Mouse (Mus musculus): ENCODE measurements at regions not wholly inside any gene's neighbourhood (a gene's known extent, or its start where the extent isn't known, plus 50 kb on each side); places are given as distances from the start of the nearest gene placed in this dataset.
A peak's percentile ranks its signal among the peaks of the same experiment; 100 is the strongest.

- H3K4me1 ChIP-seq (ENCODE audit: control insufficient read depth, insufficient read depth, low read length), result no peaks in the 10 kb centered on the region
- H3K27me3 ChIP-seq (ENCODE audit: control insufficient read depth, insufficient read depth, low read length), result no peaks in the 10 kb centered on the region
- DNase-seq (ENCODE audit: low spot score) (no peak), ATAC-seq (ENCODE audit: insufficient number of reproducible peaks, low FRiP score, low TSS enrichment, low read depth) (no peak)
- no peak overlapping the region for H3K27ac ChIP-seq (replicated peaks; ENCODE audit: low read depth, low read length)
- 83% methylated on average over 5 of the region's 5 CpGs for WGBS
- no peak overlapping the region for H3K4me3 ChIP-seq (ENCODE audit: low read depth, low read length)
- no peak overlapping the region for H3K4me2 ChIP-seq (ENCODE audit: low read depth, severe bottlenecking)
- no peak overlapping the region for H3K9ac ChIP-seq (ENCODE audit: low read length)
- H3K9me3 ChIP-seq (ENCODE audit: control insufficient read depth, low read length), result no peaks in the 10 kb centered on the region
- no peaks in the 10 kb centered on the region for H3K36me3 ChIP-seq (ENCODE audit: control insufficient read depth, insufficient read depth, low read length)
Measured at GRCm38 (mm10) chr3:57976640-57977229, 128.9 kb upstream of the Pfn2 start.

GRCm38 (mm10) chr3:57988175-57988574 lies 140.3 kb upstream of the Pfn2 start:
- no peak for ATAC-seq (ENCODE audit: insufficient number of reproducible peaks, low FRiP score, low TSS enrichment, low read depth)
- WGBS, result 64% methylated on average over 3 of the region's 3 CpGs

GRCm38 (mm10) chr3:57990738-57991137 lies 142.9 kb upstream of the Pfn2 start:
- Histone ChIP-seq H3K9me3 (ENCODE audit: control insufficient read depth, low read length) (no peaks in the 10 kb centered on the region), H3K36me3 (ENCODE audit: control insufficient read depth, insufficient read depth, low read length) (no peaks in the 10 kb centered on the region), H3K4me2 (ENCODE audit: low read depth, severe bottlenecking) (no peak overlapping the region), H3K9ac (ENCODE audit: low read length) (no peak overlapping the region), H3K4me3 (ENCODE audit: low read depth, low read length) (no peak overlapping the region), H3K4me1 (ENCODE audit: control insufficient read depth, insufficient read depth, low read length) (no peaks in the 10 kb centered on the region), H3K27me3 (ENCODE audit: control insufficient read depth, insufficient read depth, low read length) (no peaks in the 10 kb centered on the region), H3K27ac (replicated peaks; ENCODE audit: low read depth, low read length) (no peak overlapping the region)
- 70% methylated on average over 1 of the region's 1 CpGs for WGBS
- DNase-seq (ENCODE audit: low spot score) (no peak), ATAC-seq (ENCODE audit: insufficient number of reproducible peaks, low FRiP score, low TSS enrichment, low read depth) (no peak)

More at GRCm38 (mm10) chr3:57988175-57988574, 140.3 kb upstream of the Pfn2 start:
- Histone ChIP-seq H3K27me3 (ENCODE audit: control insufficient read depth, insufficient read depth, low read length) (no peaks in the 10 kb centered on the region), H3K27ac (replicated peaks; ENCODE audit: low read depth, low read length) (no peak overlapping the region), H3K4me1 (ENCODE audit: control insufficient read depth, insufficient read depth, low read length) (no peaks in the 10 kb centered on the region), H3K4me3 (ENCODE audit: low read depth, low read length) (no peak overlapping the region), H3K36me3 (ENCODE audit: control insufficient read depth, insufficient read depth, low read length) (no peaks in the 10 kb centered on the region), H3K9ac (ENCODE audit: low read length) (no peak overlapping the region), H3K9me3 (ENCODE audit: control insufficient read depth, low read length) (no peaks in the 10 kb centered on the region), H3K4me2 (ENCODE audit: low read depth, severe bottlenecking) (no peak overlapping the region)
- no peak for DNase-seq (ENCODE audit: low spot score)

- WGBS, result 82% methylated on average over 6 of the region's 6 CpGs
- Histone ChIP-seq H3K36me3 (ENCODE audit: control insufficient read depth, insufficient read depth, low read length) (no peaks in the 10 kb centered on the region), H3K4me3 (ENCODE audit: low read depth, low read length) (no peak overlapping the region), H3K27ac (replicated peaks; ENCODE audit: low read depth, low read length) (no peak overlapping the region), H3K4me1 (ENCODE audit: control insufficient read depth, insufficient read depth, low read length) (peaks cover 6% of the 10 kb centered on the region), H3K27me3 (ENCODE audit: control insufficient read depth, insufficient read depth, low read length) (no peaks in the 10 kb centered on the region), H3K9me3 (ENCODE audit: control insufficient read depth, low read length) (no peaks in the 10 kb centered on the region), H3K4me2 (ENCODE audit: low read depth, severe bottlenecking) (no peak overlapping the region), H3K9ac (ENCODE audit: low read length) (no peak overlapping the region)
- DNase-seq (ENCODE audit: low spot score) (no peak), ATAC-seq (ENCODE audit: insufficient number of reproducible peaks, low FRiP score, low TSS enrichment, low read depth) (no peak)
Measured at GRCm38 (mm10) chr3:57998121-57999102, 150.5 kb upstream of the Pfn2 start.

- 27% methylated on average over 7 of the region's 7 CpGs for WGBS
Measured at GRCm38 (mm10) chr3:58002792-58003574, 155.1 kb upstream of the Pfn2 start.

GRCm38 (mm10) chr3:58024750-58025392 lies 177.0 kb upstream of the Pfn2 start:
- H3K27ac ChIP-seq (replicated peaks; ENCODE audit: low read depth, low read length), result no peak overlapping the region
- 70% methylated on average over 3 of the region's 3 CpGs for WGBS
- no peaks in the 10 kb centered on the region for H3K9me3 ChIP-seq (ENCODE audit: control insufficient read depth, low read length)
- H3K27me3 ChIP-seq (ENCODE audit: control insufficient read depth, insufficient read depth, low read length), result no peaks in the 10 kb centered on the region
- no peak overlapping the region for H3K9ac ChIP-seq (ENCODE audit: low read length)
- no peak overlapping the region for H3K4me3 ChIP-seq (ENCODE audit: low read depth, low read length)
- H3K36me3 ChIP-seq (ENCODE audit: control insufficient read depth, insufficient read depth, low read length), result no peaks in the 10 kb centered on the region
- no peaks in the 10 kb centered on the region for H3K4me1 ChIP-seq (ENCODE audit: control insufficient read depth, insufficient read depth, low read length)
- DNase-seq (ENCODE audit: low spot score) (no peak), ATAC-seq (ENCODE audit: insufficient number of reproducible peaks, low FRiP score, low TSS enrichment, low read depth) (peak; percentile 67; the same call in 1 of the 2 replicates)
- H3K4me2 ChIP-seq (ENCODE audit: low read depth, severe bottlenecking), result no peak overlapping the region

More at GRCm38 (mm10) chr3:58002792-58003574, 155.1 kb upstream of the Pfn2 start:
- H3K4me1 ChIP-seq (ENCODE audit: control insufficient read depth, insufficient read depth, low read length), result peaks cover 7% of the 10 kb centered on the region
- H3K4me2 ChIP-seq (ENCODE audit: low read depth, severe bottlenecking), result no peak overlapping the region
- H3K27me3 ChIP-seq (ENCODE audit: control insufficient read depth, insufficient read depth, low read length), result no peaks in the 10 kb centered on the region
- no peak overlapping the region for H3K4me3 ChIP-seq (ENCODE audit: low read depth, low read length)
- no peaks in the 10 kb centered on the region for H3K36me3 ChIP-seq (ENCODE audit: control insufficient read depth, insufficient read depth, low read length)
- H3K9ac ChIP-seq (ENCODE audit: low read length), result no peak overlapping the region
- DNase-seq (ENCODE audit: low spot score) (peak; percentile 58), ATAC-seq (ENCODE audit: insufficient number of reproducible peaks, low FRiP score, low TSS enrichment, low read depth) (peak; percentile 60; the same call in 1 of the 2 replicates)
- H3K27ac ChIP-seq (replicated peaks; ENCODE audit: low read depth, low read length), result no peak overlapping the region
- H3K9me3 ChIP-seq (ENCODE audit: control insufficient read depth, low read length), result no peaks in the 10 kb centered on the region

GRCm38 (mm10) chr3:58049618-58050017 lies 201.7 kb upstream of the Pfn2 start:
- Histone ChIP-seq H3K9me3 (ENCODE audit: control insufficient read depth, low read length) (no peaks in the 10 kb centered on the region), H3K4me3 (ENCODE audit: low read depth, low read length) (no peak overlapping the region), H3K27me3 (ENCODE audit: control insufficient read depth, insufficient read depth, low read length) (no peaks in the 10 kb centered on the region), H3K4me1 (ENCODE audit: control insufficient read depth, insufficient read depth, low read length) (no peaks in the 10 kb centered on the region), H3K27ac (replicated peaks; ENCODE audit: low read depth, low read length) (no peak overlapping the region), H3K9ac (ENCODE audit: low read length) (no peak overlapping the region), H3K4me2 (ENCODE audit: low read depth, severe bottlenecking) (no peak overlapping the region), H3K36me3 (ENCODE audit: control insufficient read depth, insufficient read depth, low read length) (no peaks in the 10 kb centered on the region)
- DNase-seq (ENCODE audit: low spot score) (no peak), ATAC-seq (ENCODE audit: insufficient number of reproducible peaks, low FRiP score, low TSS enrichment, low read depth) (no peak)
- WGBS, result 93% methylated on average over 1 of the region's 1 CpGs

GRCm38 (mm10) chr3:58054726-58055125 lies 206.8 kb upstream of the Pfn2 start:
- Histone ChIP-seq H3K27ac (replicated peaks; ENCODE audit: low read depth, low read length) (no peak overlapping the region), H3K27me3 (ENCODE audit: control insufficient read depth, insufficient read depth, low read length) (no peaks in the 10 kb centered on the region), H3K4me1 (ENCODE audit: control insufficient read depth, insufficient read depth, low read length) (no peaks in the 10 kb centered on the region), H3K9ac (ENCODE audit: low read length) (no peak overlapping the region), H3K36me3 (ENCODE audit: control insufficient read depth, insufficient read depth, low read length) (no peaks in the 10 kb centered on the region), H3K4me3 (ENCODE audit: low read depth, low read length) (no peak overlapping the region), H3K4me2 (ENCODE audit: low read depth, severe bottlenecking) (no peak overlapping the region), H3K9me3 (ENCODE audit: control insufficient read depth, low read length) (no peaks in the 10 kb centered on the region)
- ATAC-seq (ENCODE audit: insufficient number of reproducible peaks, low FRiP score, low TSS enrichment, low read depth), result no peak
- no peak for DNase-seq (ENCODE audit: low spot score)
- WGBS, result 85% methylated on average over 7 of the region's 7 CpGs

Measured in limb, embryonic 11.5 days (tissue).